Mouse (Mus musculus): ENCODE results near the gene Il17re. TPM values are rescaled to one million over a fixed set of nuclear protein-coding genes. Genes with fewer than 3 reads are reported as not detected.

Il17re gene
- polyA plus RNA-seq, 1 experiment from 2014 or later, result 0.73 TPM

DNA sequence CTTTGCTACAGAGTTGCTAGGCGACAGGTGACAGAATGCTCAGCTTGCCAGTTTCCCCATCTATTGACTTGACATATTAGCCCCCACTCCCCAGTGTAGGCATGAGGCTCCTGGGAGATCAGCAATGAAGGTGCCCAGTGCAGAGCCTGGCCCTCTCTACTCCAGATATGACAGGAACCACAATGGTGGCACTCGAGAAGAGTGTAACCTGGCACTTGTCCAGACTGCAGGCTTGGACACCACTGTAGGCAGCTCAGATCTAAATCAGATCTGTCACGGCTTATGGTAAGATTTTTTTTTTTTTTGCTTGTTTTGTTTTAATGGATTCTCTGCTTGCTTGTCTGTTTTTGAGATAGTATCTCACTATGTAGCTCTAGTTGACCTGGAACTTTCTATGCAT is 24.6 kb upstream of the Il17re start:
- Histone ChIP-seq H3K4me3 (no peak overlapping the region), H3K36me3 (replicated peaks) (no peaks in the 10 kb centered on the region), H3K9me3 (no peaks in the 10 kb centered on the region), H3K4me1 (no peaks in the 10 kb centered on the region), H3K27ac (no peak overlapping the region), H3K27me3 (ENCODE audit: poor library complexity, severe bottlenecking) (no peaks in the 10 kb centered on the region)
- WGBS, result 89% methylated on average over 3 of the region's 3 CpGs
- DNase-seq (ENCODE audit: extremely low spot score, low spot score), result no peak

DNA sequence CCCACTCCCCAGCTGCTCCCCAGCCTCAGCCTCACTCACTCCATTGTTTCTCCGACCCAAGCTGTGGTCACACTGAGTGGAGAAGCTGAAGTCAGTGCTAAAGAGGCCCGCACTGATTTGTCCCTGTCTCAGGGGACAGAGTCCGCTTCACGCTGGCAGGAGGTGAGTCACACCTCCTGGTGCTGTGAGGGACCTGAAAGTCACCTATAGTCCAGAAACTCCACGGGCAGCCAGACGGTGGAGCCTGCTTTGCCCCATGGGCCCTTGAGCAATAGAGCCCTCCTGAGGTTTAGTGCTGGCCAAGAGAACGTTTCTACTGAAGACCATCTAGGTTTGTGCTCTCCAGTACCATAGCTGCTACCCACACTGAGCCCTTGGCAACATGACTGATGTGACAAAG is 23.6 kb upstream of the Il17re start:
- WGBS, result 76% methylated on average over 7 of the region's 7 CpGs
- no peaks in the 10 kb centered on the region for H3K36me3 ChIP-seq (replicated peaks)

DNA sequence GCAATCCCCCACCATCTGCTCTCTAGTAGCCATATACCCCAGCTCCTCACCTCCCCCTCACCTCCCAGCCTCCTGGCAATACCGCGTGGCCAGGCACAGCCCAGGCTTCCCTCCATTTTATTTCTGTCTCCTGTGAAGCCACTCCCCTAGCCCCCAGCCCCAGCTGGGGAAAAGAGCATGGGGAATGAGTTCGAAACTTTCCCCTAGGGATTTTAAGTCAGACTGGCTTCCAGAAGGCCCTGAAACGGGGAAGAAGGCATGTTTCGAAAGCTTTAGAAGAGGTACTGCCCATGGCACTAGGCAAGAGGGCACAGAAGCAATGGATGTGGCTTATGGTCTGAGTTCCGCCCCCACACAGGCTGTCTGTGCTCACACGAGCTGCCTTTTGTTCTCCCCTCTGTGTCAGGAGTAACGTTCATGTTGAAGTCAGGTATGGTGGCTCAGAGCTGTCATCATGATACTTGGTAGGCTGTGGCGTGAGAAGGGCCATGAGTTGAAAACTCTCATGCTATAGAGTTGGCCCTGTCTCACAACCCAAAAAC is 22.5 kb upstream of the Il17re start, which contains the start of gene Cidec:
Cidec (minus strand) TSS at position 97 of the 542 bp plus-strand sequence.
- Histone ChIP-seq H3K27ac (0 out of 2 replicates have a peak within 1 kb of the TSS, but pooled peaks have one; percentile 4), H3K4me1 (no peaks in the 10 kb centered on the region), H3K4me3 (no peak within 1 kb of the TSS), H3K9me3 (no peaks in the 10 kb centered on the region), H3K36me3 (replicated peaks) (no peaks in the 10 kb centered on the region), H3K27me3 (ENCODE audit: poor library complexity, severe bottlenecking) (no peaks in the 10 kb centered on the region)
- WGBS, result 82% methylated on average over 9 of the region's 9 CpGs
- DNase-seq (ENCODE audit: extremely low spot score, low spot score), result no peak

More for the DNA sequence above, 23.6 kb upstream of the Il17re start:
- Histone ChIP-seq H3K27me3 (ENCODE audit: poor library complexity, severe bottlenecking) (no peaks in the 10 kb centered on the region), H3K9me3 (no peaks in the 10 kb centered on the region), H3K4me1 (no peaks in the 10 kb centered on the region), H3K4me3 (no peak overlapping the region), H3K27ac (0 out of 2 replicates have a peak overlapping the region, but pooled peaks have one; percentile 4)
- DNase-seq (ENCODE audit: extremely low spot score, low spot score), result no peak

DNA sequence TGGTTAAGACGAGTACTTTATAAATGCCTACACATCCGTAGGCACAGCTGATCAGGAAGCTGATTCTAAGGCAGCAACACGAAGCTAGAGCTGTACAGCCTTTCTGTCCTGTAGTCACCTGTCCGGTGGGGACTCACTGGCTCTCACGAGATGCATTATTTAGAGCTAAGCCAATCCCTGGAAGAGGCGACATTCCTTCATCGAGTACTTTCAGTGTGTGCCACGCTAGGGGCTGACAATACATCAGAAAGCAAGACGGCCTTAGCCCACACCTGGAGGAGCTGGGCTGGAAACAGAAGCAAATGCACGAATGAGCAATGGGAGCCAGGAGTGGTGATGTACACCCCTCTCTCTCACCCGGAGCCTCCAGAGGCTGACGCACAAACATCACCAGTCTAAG is 21.1 kb upstream of the Il17re start:
- H3K36me3 ChIP-seq (replicated peaks), result no peaks in the 10 kb centered on the region
- WGBS, result 81% methylated on average over 12 of the region's 12 CpGs
- H3K27ac ChIP-seq, result no peak overlapping the region
- no peaks in the 10 kb centered on the region for H3K9me3 ChIP-seq
- DNase-seq (ENCODE audit: extremely low spot score, low spot score), result no peak
- no peaks in the 10 kb centered on the region for H3K27me3 ChIP-seq (ENCODE audit: poor library complexity, severe bottlenecking)
- peaks cover 2% of the 10 kb centered on the region; the same call in 1 of the 2 replicates for H3K4me1 ChIP-seq
- H3K4me3 ChIP-seq, result no peak overlapping the region

DNA sequence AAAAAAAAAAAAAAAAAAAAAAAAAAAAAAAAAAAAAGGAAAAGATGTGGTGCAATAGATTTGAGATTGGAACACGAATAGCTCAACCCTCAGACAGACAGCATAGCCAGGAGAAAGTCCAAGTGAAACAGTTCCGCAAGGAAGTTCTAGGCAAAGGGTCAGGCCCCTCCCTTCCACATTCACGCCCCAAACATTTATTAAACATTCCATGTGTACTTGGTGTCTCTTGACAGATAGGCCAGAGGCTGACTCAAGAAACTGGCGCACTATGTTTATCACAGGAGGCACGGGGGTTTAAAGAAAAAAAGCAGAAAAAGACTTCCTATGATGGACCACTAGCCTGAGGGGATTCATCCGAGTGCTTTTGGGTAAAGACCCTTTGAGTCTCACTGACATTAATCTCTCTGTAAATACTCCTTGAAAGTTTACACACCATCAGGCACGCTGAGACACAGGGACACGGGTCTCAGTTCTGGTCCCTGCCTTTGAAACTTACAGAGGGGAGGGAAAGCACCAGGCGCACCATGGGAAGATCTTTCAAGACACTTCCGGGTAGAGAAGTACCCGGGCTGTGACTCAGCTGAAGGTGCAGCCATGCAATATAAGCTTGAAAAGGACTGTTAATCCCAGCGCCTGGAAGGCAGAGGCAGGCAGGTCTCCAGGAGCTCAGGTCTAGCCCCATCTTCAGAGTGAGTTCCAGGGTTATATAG is 19.4 kb upstream of the Il17re start:
- Histone ChIP-seq H3K4me1 (peaks cover 15% of the 10 kb centered on the region), H3K27ac (no peak overlapping the region), H3K36me3 (replicated peaks) (no peaks in the 10 kb centered on the region), H3K9me3 (no peaks in the 10 kb centered on the region), H3K27me3 (ENCODE audit: poor library complexity, severe bottlenecking) (no peaks in the 10 kb centered on the region), H3K4me3 (no peak overlapping the region)
- DNase-seq (ENCODE audit: extremely low spot score, low spot score), result no peak
- WGBS, result 71% methylated on average over 12 of the region's 12 CpGs

DNA sequence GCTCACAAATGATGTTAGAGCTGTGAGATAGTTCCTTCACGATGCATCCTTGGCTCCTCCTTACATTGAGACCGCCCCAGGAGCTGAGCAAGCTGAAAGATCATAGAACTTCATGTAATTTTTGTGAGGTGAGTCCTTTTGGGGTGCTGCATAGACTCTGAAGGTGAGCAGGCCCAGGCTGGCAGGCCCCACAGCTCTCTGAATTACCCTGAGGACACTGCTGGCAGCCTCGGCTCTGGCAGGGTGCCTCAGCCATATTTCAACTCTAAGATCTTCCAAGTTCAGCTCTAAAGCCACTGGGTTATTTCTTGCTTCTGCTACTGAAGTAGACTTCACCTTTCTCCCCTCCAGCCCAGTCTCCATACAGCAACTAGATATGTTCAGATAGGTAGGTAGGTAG is 17.6 kb upstream of the Il17re start:
- Histone ChIP-seq H3K27ac (no peak overlapping the region), H3K36me3 (replicated peaks) (peaks cover 8% of the 10 kb centered on the region), H3K9me3 (no peaks in the 10 kb centered on the region), H3K4me1 (peaks cover 15% of the 10 kb centered on the region), H3K4me3 (no peak overlapping the region), H3K27me3 (ENCODE audit: poor library complexity, severe bottlenecking) (no peaks in the 10 kb centered on the region)
- WGBS, result 91% methylated on average over 3 of the region's 3 CpGs
- no peak for DNase-seq (ENCODE audit: extremely low spot score, low spot score)

DNA sequence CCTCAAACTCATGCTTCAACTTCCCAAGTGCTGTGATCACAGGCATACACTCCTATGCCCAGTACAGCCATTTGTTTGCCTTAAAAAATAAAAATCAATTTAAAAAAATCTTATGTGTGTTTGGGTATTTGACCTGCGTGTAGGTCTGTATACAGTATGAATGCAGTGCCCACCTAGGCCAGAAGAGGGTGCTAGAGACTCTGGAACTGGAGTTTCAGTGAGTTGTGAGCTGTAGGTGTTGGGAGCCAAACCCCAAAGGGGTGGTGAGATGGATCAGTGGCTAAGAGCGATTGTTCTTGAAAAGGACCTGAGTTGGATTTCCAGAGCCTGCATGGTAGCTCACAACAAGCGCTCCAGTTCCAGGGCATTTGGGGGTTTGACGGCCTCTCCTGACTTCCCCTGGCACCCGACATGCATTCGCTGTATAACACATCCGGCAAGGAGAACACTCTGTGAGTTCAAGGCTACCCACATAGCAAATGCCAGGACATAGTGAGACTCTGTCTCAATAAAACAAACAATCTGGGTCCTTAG is 17.1 kb upstream of the Il17re start:
- peaks cover 15% of the 10 kb centered on the region for H3K4me1 ChIP-seq
- peak; percentile 80 for DNase-seq (ENCODE audit: extremely low spot score, low spot score)
- H3K27ac ChIP-seq, result no peak overlapping the region
- H3K4me3 ChIP-seq, result no peak overlapping the region
- H3K36me3 ChIP-seq (replicated peaks), result peaks cover 13% of the 10 kb centered on the region
- H3K9me3 ChIP-seq, result no peaks in the 10 kb centered on the region
- H3K27me3 ChIP-seq (ENCODE audit: poor library complexity, severe bottlenecking), result no peaks in the 10 kb centered on the region
- WGBS, result 55% methylated on average over 7 of the region's 7 CpGs

DNA sequence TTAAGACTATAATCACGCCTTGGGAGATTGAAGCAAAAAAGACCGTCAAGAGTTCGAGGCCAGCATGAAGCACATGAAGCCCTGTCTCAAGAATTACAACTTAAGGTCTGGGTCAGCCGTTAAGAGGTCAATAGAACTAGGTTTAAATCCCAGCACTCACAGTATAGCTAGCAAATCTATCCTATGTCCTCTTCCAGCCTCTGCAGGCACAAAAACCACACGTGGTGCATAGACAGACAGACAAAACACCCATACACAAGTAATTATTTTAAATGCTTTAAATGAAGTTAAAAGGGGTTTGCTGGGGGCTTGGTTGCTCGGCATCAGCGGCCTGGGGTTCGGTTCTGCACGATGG is 16.2 kb upstream of the Il17re start:
- Histone ChIP-seq H3K4me3 (peak overlapping the region; percentile 97), H3K27me3 (ENCODE audit: poor library complexity, severe bottlenecking) (no peaks in the 10 kb centered on the region), H3K9me3 (no peaks in the 10 kb centered on the region), H3K27ac (peak overlapping the region; percentile 91), H3K36me3 (replicated peaks) (peaks cover 21% of the 10 kb centered on the region), H3K4me1 (peaks cover 15% of the 10 kb centered on the region)
- WGBS, result 46% methylated on average over 9 of the region's 9 CpGs
- DNase-seq (ENCODE audit: extremely low spot score, low spot score), result no peak

DNA sequence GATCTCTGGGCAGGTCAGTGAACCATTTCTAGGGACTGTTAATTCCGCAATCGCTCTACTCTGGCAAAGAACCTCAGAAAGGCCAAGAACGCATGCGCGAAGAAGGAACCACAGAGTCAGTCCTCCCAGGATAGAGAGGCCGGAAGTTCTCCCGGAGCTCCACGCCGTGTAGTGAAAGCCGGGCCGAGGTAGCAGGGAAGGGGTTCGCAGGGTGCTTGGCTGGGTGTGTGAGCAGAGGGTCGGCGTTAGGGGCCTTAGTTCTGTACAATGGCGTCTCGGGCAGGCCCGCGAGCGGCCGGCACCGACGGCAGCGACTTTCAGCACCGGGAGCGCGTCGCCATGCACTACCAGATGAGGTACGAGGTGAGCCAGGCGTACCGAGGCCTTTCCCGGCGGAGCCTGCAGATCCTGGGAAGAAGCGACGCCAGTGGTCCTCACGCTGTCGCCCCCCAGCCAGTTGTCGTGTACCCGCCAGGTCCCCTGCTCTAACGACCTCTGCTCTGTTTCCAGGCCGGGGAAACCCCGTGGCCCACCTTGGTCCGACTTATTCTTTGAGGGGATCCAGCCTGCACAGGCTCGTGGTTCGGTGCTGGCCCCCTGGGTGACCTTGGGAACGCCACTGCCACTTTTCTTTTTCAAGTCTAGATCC is 15.7 kb upstream of the Il17re start, which contains the start of gene Jagn1:
Jagn1 (plus strand) TSS at position 128 of the 649 bp plus-strand sequence.
- Histone ChIP-seq H3K4me1 (peaks cover 15% of the 10 kb centered on the region), H3K27ac (peak within 1 kb of the TSS; percentile 91), H3K36me3 (replicated peaks) (peaks cover 26% of the 10 kb centered on the region), H3K9me3 (no peaks in the 10 kb centered on the region), H3K27me3 (ENCODE audit: poor library complexity, severe bottlenecking) (no peaks in the 10 kb centered on the region), H3K4me3 (peak within 1 kb of the TSS; percentile 97)
- peak; percentile 92 for DNase-seq (ENCODE audit: extremely low spot score, low spot score)
- under 1% methylated on average over 45 of the region's 45 CpGs for WGBS

DNA sequence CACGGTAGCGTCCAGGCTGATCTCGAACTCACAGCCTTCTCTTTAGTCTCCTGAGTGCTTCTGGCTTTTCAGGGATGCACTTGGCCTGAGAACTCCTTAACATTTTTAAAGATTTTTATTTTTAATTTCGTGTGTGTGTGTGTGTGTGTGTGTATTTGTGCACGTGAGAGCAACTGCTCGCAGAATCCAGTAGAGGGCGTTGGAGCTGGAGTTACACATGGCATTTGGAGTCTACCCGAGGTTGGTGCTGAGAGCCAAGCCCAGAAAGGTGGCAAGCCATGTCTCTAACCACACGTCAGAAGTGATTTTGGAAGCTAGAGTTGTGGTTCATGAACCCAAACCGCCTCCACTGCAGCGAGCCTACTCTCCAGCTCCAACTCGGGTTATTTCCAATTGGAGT is 15.2 kb upstream of the Il17re start:
- peak overlapping the region; percentile 97 for H3K4me3 ChIP-seq
- peaks cover 15% of the 10 kb centered on the region for H3K4me1 ChIP-seq
- no peaks in the 10 kb centered on the region for H3K9me3 ChIP-seq
- DNase-seq (ENCODE audit: extremely low spot score, low spot score), result no peak
- WGBS, result 51% methylated on average over 12 of the region's 12 CpGs
- H3K27me3 ChIP-seq (ENCODE audit: poor library complexity, severe bottlenecking), result no peaks in the 10 kb centered on the region
- H3K27ac ChIP-seq, result peak overlapping the region; percentile 91
- peaks cover 31% of the 10 kb centered on the region for H3K36me3 ChIP-seq (replicated peaks)

DNA sequence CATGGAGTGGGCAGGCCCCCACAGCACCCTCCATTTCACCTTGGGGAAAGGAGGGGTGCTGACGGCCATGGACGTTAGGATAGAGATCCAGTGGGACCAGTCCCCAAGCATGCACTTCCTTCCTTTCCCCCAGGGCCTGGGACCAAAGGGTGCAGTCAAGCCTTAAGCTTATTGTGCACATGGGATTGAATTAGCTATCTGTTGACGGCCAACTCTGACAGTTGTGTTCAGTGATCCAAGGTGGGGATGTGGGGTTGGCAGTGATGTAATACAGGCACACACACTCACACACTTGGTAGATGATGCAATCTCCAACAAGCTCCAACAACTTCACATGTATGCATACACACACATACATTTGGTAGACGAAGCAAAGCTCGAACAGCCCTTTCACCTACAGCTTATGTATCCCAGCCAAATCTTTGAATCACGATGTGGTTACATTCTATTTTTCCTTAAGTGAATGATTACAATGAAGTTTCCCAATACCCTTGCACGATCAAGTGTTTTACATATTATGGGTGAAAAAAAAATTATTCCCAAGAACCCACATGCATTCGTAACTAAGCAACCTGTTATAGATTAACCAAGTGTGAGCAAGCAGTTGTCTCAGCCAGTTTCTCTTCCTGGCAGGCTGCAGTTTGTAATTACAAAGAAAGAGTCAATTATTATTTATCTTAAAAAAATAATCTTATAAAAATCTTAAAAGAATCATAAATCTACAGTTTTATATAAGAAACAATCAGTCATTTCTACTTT is 13.9 kb upstream of the Il17re start:
- Histone ChIP-seq H3K4me1 (peaks cover 15% of the 10 kb centered on the region), H3K27ac (no peak overlapping the region), H3K27me3 (ENCODE audit: poor library complexity, severe bottlenecking) (no peaks in the 10 kb centered on the region), H3K36me3 (replicated peaks) (peaks cover 44% of the 10 kb centered on the region), H3K4me3 (no peak overlapping the region), H3K9me3 (no peaks in the 10 kb centered on the region)
- 88% methylated on average over 8 of the region's 8 CpGs for WGBS
- no peak for DNase-seq (ENCODE audit: extremely low spot score, low spot score)

DNA sequence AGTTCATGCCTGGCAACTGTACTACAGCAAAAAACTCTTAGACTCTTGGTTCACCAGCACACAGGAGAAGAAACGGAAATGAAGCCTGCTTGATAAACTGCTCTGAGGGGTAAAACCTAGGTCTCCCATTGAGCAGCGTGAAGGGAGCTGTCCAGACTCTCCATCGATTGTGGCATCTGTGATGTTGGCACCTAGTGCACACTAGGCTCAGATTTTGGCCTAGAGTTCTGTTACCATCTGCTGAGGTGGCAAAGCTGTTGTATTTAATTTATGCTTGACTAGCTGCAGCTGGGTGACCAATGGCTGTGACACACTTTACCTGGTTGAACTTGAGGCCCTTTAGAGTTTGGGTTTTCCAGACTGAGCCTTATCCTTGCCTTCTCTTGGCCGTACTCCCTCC is 10.6 kb upstream of the Il17re start:
- WGBS, result 94% methylated on average over 4 of the region's 4 CpGs
- H3K27ac ChIP-seq, result no peak overlapping the region
- no peaks in the 10 kb centered on the region for H3K27me3 ChIP-seq (ENCODE audit: poor library complexity, severe bottlenecking)
- peaks cover 10% of the 10 kb centered on the region for H3K4me1 ChIP-seq
- H3K9me3 ChIP-seq, result no peaks in the 10 kb centered on the region
- H3K36me3 ChIP-seq (replicated peaks), result peaks cover 48% of the 10 kb centered on the region
- no peak for DNase-seq (ENCODE audit: extremely low spot score, low spot score)
- H3K4me3 ChIP-seq, result no peak overlapping the region
